Mouse (Mus musculus) heart, postnatal 0 days (tissue): Measurements from ENCODE around the gene Mchr1.

Experiments used
- CTCF ChIP-seq: IDR thresholded peaks from 2 replicates; pipeline ENCODE4 v1.5.1; 2016; ENCODE audit warnings: antibody characterized with exemption, control low read depth, low read depth
- EP300 ChIP-seq: IDR thresholded peaks from 2 replicates; pipeline ENCODE4 v1.6.1; 2016; ENCODE audit warnings: antibody characterized with exemption, low read depth

- no peak for TF ChIP-seq CTCF
- TF ChIP-seq EP300, result no peak
Measured at GRCm38 (mm10) chr15:81192316-81192715, 43.0 kb upstream of the Mchr1 start.
